Mouse (Mus musculus) lung, embryonic 15.5 days (tissue): ENCODE measurements at regions not wholly inside any gene's neighbourhood (a gene's known extent, or its start where the extent isn't known, plus 50 kb on each side); places are given as distances from the start of the nearest gene placed in this dataset.

Source experiments
- ATAC-seq: fragments of 200-750 bp; cut with Nextera tagmentation; 2 replicates; pipeline ENCODE4 v1.8.0; 2017; ENCODE audit warnings: moderate number of reproducible peaks, borderline replicate concordance; ENCODE audit not compliant: low FRiP score, low TSS enrichment; ENCODE audit errors: extremely low read depth
- H3K27ac ChIP-seq: fragments of 300-500 bp; sonication (generic); 2 replicates; pipeline ENCODE4 v1.5.1; 2015; ENCODE audit warnings: moderate library complexity, mild to moderate bottlenecking, inconsistent platforms
- H3K27me3 ChIP-seq: fragments of 300-500 bp; sonication (generic); 2 replicates; pipeline ENCODE4 v1.6.1; 2015; ENCODE audit warnings: inconsistent platforms
- H3K36me3 ChIP-seq: fragments of 300-500 bp; sonication (generic); 2 replicates; pipeline ENCODE4 v1.6.1; 2015; ENCODE audit warnings: inconsistent platforms
- H3K4me1 ChIP-seq: fragments of 300-500 bp; sonication (generic); 2 replicates; pipeline ENCODE4 v1.6.1; 2015; ENCODE audit warnings: inconsistent platforms
- H3K4me2 ChIP-seq: fragments of 300-500 bp; sonication (generic); 2 replicates; pipeline ENCODE4 v1.6.1; 2015; ENCODE audit warnings: inconsistent platforms, mild to moderate bottlenecking, moderate library complexity
- H3K4me3 ChIP-seq: fragments of 300-500 bp; sonication (generic); 2 replicates; pipeline ENCODE4 v1.5.1; 2015; ENCODE audit warnings: mild to moderate bottlenecking, inconsistent platforms
- H3K9ac ChIP-seq: fragments of 300-500 bp; sonication (generic); 2 replicates; pipeline ENCODE4 v1.6.1; 2015; ENCODE audit warnings: inconsistent platforms
- H3K9me3 ChIP-seq: fragments of 300-500 bp; sonication (generic); 2 replicates; pipeline ENCODE4 v1.6.1; 2016; ENCODE audit warnings: inconsistent platforms
- WGBS: fragments of 180-500 bp; shearing (Covaris S2); methylation state at CpG from one replicate; pipeline ENCODE4 v1.1.7; 2015; 5-methylcytosine and 5-hydroxymethylcytosine counted together

DNA sequence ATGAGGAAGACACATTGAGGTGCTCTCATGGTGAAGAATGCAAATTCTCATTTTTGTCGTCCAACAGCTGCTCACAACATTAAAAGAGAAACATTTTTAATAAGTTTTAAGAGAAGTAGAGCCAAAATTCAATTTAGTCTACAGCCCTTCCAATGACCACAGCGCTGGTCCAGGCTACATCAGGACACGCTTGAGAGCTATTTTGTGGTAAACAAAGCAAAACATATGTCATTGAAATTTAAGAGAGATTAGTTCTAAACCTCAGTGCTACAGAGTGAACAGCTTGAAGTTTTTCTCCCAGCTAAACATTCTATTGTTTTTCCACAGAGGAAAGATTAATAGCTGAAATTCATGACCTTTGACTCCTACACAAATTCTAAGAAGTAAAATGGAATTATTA lies 1820.8 kb upstream of the Acvr2a start:
- WGBS: 45% methylated on average over 3 of the region's 3 CpGs
- 0 out of 2 replicates have a peak overlapping the region, but pooled peaks have one; percentile 6 for H3K27ac ChIP-seq

DNA sequence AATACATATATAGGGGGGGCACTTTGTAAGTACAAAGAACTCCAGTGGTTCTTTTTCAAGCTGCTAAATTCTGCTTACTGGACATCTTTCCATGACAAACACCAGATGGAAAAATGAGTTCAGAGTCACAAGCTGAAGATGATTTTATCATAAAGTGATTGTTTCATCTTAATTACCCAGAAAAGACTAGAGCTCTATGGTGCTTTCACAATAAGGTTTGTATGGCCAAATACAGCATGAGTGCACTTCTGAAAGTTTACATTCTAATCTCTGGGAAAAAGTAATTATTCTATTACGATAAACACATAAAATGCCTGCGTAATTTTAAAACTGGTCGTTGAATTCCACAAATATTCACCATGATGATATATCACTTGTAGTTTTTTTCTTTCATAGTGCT lies 1821.2 kb upstream of the Acvr2a start:
- H3K27ac ChIP-seq: no peak overlapping the region
- H3K9ac ChIP-seq: no peak overlapping the region
- ATAC-seq: peak; percentile 55; the same call in 1 of the 2 replicates
- no peaks in the 10 kb centered on the region for H3K36me3 ChIP-seq
- no peaks in the 10 kb centered on the region for H3K9me3 ChIP-seq
- no peak overlapping the region for H3K4me2 ChIP-seq
- WGBS: 39% methylated on average over 3 of the region's 3 CpGs
- H3K4me3 ChIP-seq: no peak overlapping the region
- H3K27me3 ChIP-seq: no peaks in the 10 kb centered on the region
- H3K4me1 ChIP-seq: no peaks in the 10 kb centered on the region

More for the DNA sequence above, 1820.8 kb upstream of the Acvr2a start:
- Histone ChIP-seq H3K4me2 (no peak overlapping the region), H3K4me3 (no peak overlapping the region), H3K9ac (no peak overlapping the region), H3K9me3 (no peaks in the 10 kb centered on the region), H3K36me3 (no peaks in the 10 kb centered on the region), H3K4me1 (no peaks in the 10 kb centered on the region), H3K27me3 (no peaks in the 10 kb centered on the region)
- peak; percentile 52; the same call in 1 of the 2 replicates for ATAC-seq

DNA sequence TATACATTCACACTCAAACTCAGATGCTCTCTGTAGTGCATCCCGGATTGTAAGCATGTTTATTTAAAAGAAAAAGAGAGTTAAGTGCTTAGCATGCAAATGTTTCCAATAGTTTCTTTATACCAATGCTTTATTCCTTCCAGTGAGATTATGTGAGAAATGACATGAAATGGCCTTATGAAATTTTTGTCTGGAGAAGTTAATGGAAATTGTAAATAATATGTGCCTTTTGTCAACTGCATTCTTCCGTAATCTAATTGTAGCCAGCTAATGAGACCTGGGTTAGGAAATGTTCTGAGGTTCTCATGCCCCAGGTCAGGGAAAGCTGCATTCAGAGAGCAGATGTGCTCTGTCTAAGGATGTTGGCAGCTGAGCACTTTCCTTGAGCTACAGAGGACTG lies 1827.2 kb upstream of the Acvr2a start:
- no peaks in the 10 kb centered on the region for H3K36me3 ChIP-seq
- H3K9ac ChIP-seq: no peak overlapping the region

DNA sequence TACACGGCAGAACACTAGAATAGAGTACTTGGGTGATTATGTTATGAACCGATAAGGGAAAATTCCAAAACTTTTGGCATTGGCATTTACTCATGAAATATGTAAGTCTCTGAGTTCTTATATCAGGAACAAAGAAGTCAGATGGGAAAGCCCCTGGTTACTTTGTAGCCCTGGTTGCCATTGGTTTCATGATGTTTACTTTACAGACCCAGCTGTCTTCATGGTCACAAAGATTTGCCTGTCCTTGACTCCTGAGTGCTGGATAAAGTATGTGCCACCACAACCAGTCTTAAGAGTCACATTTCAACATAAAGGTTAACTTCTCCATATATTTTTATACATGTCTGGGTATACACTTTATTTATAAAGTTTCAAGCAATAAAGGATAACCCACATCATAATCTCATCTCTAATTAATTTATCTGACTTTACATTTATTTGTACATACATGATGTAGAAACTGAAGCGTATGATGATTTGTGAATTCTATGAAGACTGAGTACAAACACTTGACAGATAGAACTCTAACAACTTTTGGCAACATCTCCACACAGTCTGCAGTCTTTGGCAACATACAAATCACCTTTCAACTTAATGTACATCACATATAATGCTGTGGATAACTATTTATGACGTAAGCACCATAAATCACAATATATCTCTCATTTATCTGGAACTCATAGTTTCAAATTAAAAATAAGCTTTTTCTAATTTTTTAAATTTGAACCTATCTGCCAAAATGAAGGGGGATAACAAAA lies 1827.8 kb upstream of the Acvr2a start:
- 41% methylated on average over 4 of the region's 4 CpGs for WGBS
- no peaks in the 10 kb centered on the region for H3K36me3 ChIP-seq
- no peaks in the 10 kb centered on the region for H3K27me3 ChIP-seq
- no peak overlapping the region for H3K4me3 ChIP-seq
- H3K9ac ChIP-seq: no peak overlapping the region
- H3K9me3 ChIP-seq: no peaks in the 10 kb centered on the region
- no peaks in the 10 kb centered on the region for H3K4me1 ChIP-seq
- H3K27ac ChIP-seq: peak overlapping the region; percentile 47; the same call in 1 of the 2 replicates
- ATAC-seq: peak; percentile 59; the same call in 1 of the 2 replicates
- no peak overlapping the region for H3K4me2 ChIP-seq

More for the DNA sequence above, 1827.2 kb upstream of the Acvr2a start:
- ATAC-seq: peak; percentile 80; the same call in 1 of the 2 replicates
- no peaks in the 10 kb centered on the region for H3K9me3 ChIP-seq
- no peak overlapping the region for H3K4me3 ChIP-seq
- 41% methylated on average over 2 of the region's 2 CpGs for WGBS
- H3K27ac ChIP-seq: peak overlapping the region; percentile 71
- no peaks in the 10 kb centered on the region for H3K4me1 ChIP-seq
- no peaks in the 10 kb centered on the region for H3K27me3 ChIP-seq
- no peak overlapping the region for H3K4me2 ChIP-seq

DNA sequence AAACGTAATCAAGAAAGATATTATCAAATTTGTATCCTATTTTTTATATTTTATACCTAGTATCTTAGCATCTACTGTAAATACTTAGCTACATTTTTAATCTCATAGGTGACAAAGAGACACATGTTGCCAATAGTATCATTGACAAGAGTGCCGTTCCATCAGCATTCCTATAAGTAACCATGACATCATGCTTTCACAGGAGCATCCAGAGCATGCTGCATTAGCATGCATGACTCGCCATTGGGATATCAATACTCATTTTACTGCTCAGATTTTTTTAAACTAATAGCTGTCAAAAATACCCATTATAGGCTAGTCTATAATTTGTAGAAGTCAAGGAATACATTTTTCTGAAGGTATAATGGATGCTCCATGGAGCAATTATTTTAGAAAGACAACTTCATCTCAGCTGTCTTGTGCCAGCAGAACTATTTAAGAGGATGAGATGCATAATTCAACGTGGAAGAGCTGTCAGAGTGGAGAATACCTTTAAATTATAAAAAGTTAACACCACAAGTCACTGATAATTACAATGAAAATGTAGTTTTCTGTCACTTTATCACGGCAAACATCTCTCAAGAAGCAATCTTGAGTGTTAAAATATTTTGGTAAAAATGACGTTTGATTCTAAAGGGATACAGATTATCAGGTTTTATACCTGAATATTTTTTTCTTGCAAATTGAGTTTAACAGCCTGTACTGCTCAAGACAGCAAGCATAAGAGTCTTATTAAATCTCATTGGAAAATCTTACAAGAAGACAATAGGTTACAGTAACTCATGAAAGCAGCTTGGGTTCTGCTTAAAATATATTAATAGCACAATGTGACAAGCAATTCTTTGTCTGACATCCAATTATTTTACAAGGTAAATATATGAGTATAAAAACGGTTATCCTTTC lies 1823.7 kb upstream of the Zeb2 start:
- Histone ChIP-seq H3K9me3 (no peaks in the 10 kb centered on the region), H3K4me3 (no peak overlapping the region), H3K27me3 (no peaks in the 10 kb centered on the region), H3K9ac (no peak overlapping the region), H3K4me2 (no peak overlapping the region), H3K27ac (no peak overlapping the region), H3K4me1 (no peaks in the 10 kb centered on the region), H3K36me3 (no peaks in the 10 kb centered on the region)
- 68% methylated on average over 7 of the region's 7 CpGs for WGBS
- ATAC-seq: no peak

DNA sequence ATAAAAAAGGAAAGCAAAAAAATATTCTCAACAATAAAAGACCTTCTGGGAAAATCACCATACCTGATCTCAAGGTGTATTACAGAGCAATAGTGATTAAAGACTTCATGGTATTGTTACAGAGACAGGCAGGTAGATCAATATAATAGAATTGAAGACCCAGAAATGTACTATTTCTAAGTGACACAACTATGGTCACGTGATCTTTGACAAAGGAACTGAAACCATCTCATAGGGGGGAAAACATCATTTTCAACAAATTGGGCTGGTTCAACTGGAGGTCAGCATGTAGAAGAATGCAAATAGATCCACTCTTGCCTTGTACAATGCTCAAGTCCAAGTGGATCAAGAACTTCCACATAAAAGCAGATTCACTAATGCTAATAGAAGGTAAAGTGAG lies 1815.6 kb upstream of the Zeb2 start:
- no peaks in the 10 kb centered on the region for H3K9me3 ChIP-seq
- H3K9ac ChIP-seq: no peak overlapping the region
- ATAC-seq: no peak
- H3K4me3 ChIP-seq: no peak overlapping the region
- H3K4me1 ChIP-seq: no peaks in the 10 kb centered on the region
- no peaks in the 10 kb centered on the region for H3K27me3 ChIP-seq
- H3K36me3 ChIP-seq: no peaks in the 10 kb centered on the region
- WGBS: 78% methylated on average over 1 of the region's 1 CpGs
- no peak overlapping the region for H3K27ac ChIP-seq
- H3K4me2 ChIP-seq: no peak overlapping the region

DNA sequence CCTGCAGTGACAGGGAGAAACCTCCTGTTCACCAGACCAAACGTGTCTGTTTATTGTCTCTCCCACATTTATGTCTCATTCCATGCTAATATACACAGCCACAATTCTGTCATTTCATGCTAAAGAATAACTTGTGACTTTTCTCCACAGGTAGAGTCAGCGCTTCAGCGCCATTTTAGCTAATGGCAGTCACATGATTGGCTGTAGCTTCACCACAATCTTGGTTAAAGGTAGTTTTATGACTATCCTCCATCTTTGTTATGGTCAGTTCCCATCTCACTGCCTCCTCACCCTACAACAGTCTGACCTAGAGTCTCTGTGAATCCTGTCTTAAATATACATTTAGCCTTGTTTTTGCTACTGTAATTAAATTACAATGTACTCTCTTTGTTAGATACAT lies 1807.0 kb upstream of the Zeb2 start:
- Histone ChIP-seq H3K27ac (no peak overlapping the region), H3K4me2 (no peak overlapping the region), H3K36me3 (no peaks in the 10 kb centered on the region), H3K4me1 (no peaks in the 10 kb centered on the region), H3K27me3 (no peaks in the 10 kb centered on the region), H3K4me3 (no peak overlapping the region), H3K9ac (no peak overlapping the region), H3K9me3 (no peaks in the 10 kb centered on the region)
- ATAC-seq: no peak
- WGBS: 84% methylated on average over 3 of the region's 3 CpGs

DNA sequence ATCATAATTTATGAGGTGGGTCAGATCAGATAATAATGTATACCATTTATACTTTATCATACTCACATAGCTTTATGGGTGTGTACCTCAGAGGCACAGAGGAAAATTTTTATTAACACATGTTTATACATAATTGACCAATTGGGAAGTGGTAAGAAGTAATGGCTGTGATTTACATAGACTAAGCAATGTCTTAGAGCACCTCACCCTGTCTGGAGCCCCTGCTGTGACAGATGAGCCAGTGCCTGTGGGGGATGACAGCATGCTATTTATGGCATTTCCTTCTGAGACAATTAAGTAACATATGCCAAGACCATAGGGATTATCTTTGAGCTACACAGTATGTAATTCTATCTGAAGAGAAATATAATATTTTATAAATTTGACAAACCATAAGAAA lies 1796.3 kb upstream of the Zeb2 start:
- ATAC-seq: no peak
- H3K4me3 ChIP-seq: no peak overlapping the region
- H3K4me2 ChIP-seq: no peak overlapping the region
- no peaks in the 10 kb centered on the region for H3K4me1 ChIP-seq
- H3K9ac ChIP-seq: no peak overlapping the region
- no peak overlapping the region for H3K27ac ChIP-seq
- H3K9me3 ChIP-seq: no peaks in the 10 kb centered on the region
- no peaks in the 10 kb centered on the region for H3K36me3 ChIP-seq
- H3K27me3 ChIP-seq: no peaks in the 10 kb centered on the region

DNA sequence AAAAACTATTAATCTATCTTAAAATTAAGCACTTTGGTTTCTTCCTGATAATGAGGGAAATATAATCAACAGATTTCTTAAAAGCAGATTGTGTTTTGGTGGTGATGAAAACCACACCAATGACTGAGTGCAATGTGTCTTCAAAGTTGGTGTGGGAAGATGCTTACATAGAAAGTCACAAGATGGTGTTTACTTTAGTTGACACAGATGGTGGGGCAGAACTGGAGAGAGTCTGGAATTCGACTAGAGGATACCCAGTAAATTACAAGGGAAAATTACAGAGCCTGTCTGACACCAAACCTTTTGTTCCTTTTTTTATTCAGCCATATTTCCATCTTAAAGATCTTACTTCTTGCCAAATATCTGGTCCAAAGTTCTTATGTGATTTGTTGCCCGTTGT lies 1766.0 kb upstream of the Zeb2 start:
- no peaks in the 10 kb centered on the region for H3K36me3 ChIP-seq
- H3K9me3 ChIP-seq: no peaks in the 10 kb centered on the region
- no peak overlapping the region for H3K27ac ChIP-seq
- no peak overlapping the region for H3K4me3 ChIP-seq
- no peaks in the 10 kb centered on the region for H3K4me1 ChIP-seq
- no peak overlapping the region for H3K4me2 ChIP-seq
- no peak for ATAC-seq
- H3K9ac ChIP-seq: no peak overlapping the region
- H3K27me3 ChIP-seq: no peaks in the 10 kb centered on the region
- 51% methylated on average over 2 of the region's 2 CpGs for WGBS

DNA sequence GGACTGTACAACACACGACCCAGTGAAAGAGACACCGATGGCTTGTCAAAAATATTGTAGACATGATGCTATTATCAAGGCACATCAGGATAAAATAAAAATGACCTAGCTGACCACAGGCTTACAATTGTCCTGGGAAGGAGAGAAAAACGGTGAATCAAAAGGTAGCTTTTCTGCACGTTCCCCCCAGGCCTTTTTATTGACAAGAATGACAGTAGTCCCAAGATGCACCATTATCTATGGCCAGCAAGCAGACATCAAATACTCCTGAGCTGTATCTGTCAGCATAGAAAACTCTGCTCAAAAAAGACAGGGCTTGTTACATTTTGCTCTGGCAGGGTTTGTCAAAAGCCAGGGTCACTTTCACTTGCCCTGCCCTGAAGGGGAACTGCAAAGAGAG lies 1753.6 kb upstream of the Zeb2 start:
- ATAC-seq: no peak
- Histone ChIP-seq H3K9me3 (no peaks in the 10 kb centered on the region), H3K4me2 (no peak overlapping the region), H3K4me1 (no peaks in the 10 kb centered on the region), H3K27ac (no peak overlapping the region), H3K9ac (no peak overlapping the region), H3K27me3 (no peaks in the 10 kb centered on the region), H3K4me3 (no peak overlapping the region), H3K36me3 (no peaks in the 10 kb centered on the region)
- WGBS: 77% methylated on average over 4 of the region's 4 CpGs
